Mouse (Mus musculus) T-helper 2 cell (primary cell): ENCODE measurements around the gene Gm20661.
"Not testable (repeated sequence)": the region's sequence is repeated elsewhere in the genome, so short reads cannot be mapped to it uniquely, and the experiment has no call there.

Experiments used
- in situ Hi-C: fragments of 300-600 bp; cut with MboI, MseI; formaldehyde crosslinking; loops from one replicate; pipeline ENCODE4 v1.15.1; 2025; ENCODE audit warnings: high pct_unique_total_duplicates

The Gm20661 gene

GRCm38 (mm10) chr9:107996049-107996448 is 13.2 kb downstream of the Gm20661 start, which contains the start of gene Gm20662:
TSS of gene Gm20662 (plus strand) at chr9:107996349.
- in situ Hi-C loops: no loop called here

DNA sequence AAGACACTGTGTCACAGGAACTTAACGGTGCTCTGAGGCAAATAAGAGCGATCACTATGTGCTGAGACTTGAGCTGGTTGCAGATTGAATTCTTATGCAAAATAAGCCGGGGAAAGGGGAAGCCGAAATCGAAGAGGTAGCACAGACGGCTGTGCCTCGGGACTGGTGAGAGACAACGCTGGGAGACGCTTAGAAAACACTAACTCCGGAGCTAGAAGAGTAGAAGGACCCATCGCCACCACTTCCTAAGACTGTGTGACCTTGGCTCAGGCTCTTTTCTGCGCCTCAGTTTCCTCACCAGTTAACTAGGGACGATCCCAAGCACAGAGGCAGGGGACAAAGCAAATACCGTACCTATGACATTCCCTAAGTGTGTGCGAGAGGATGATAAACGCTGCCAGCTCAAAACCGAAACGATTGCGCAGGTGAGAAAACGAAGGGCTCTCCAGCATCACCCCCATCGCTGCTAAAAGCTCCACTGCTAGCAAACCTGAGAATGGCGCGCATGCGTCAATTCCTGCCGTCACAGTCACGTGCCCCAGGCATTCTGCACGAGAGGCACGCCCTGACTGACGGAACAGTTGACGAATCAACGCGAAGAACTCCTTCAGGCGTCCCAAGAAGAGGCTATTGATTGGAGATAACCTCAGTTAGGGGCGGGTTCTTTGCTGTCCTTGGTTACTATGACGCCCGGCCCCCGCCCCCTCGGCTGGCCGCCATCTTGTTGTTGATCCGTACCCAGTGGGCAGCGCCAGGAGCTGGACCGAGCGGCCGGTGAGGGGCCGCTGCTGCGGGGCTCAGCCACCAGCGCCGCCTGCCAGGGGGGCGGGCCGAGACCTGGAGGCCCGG is 19.3 kb downstream of the Gm20661 start, which contains the start of gene Ip6k1:
Gene Ip6k1, plus strand, starts transcription at position 580 of the 849 bp plus-strand sequence.
- in situ Hi-C loops: no loop called here

GRCm38 (mm10) chr9:108002778-108003530 is 20.1 kb downstream of the Gm20661 start:
- in situ Hi-C loops: no loop called here

- in situ Hi-C loops: no loop called here
Measured at GRCm38 (mm10) chr9:108003531-108003890, 20.7 kb downstream of the Gm20661 start.

DNA sequence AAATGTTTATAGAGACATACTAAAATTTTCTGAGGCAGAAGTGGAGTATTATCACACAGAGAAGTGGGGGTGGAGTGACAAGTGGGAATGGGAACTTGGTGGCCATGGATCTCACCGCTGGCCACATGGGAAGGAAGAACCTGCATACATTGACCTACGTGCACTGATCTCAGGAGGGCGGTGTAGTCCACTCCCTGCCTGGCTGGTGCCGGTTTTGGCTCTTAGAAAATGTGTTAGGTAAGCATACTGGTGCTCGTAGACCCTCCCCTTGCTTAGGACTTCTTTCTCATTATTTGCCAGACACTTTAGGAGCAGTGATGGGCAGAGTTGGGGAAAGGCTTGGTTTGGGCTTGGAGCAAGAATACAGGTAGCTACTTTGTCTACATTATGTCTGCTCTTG is 25.2 kb downstream of the Gm20661 start:
- in situ Hi-C loops: no loop called here

DNA sequence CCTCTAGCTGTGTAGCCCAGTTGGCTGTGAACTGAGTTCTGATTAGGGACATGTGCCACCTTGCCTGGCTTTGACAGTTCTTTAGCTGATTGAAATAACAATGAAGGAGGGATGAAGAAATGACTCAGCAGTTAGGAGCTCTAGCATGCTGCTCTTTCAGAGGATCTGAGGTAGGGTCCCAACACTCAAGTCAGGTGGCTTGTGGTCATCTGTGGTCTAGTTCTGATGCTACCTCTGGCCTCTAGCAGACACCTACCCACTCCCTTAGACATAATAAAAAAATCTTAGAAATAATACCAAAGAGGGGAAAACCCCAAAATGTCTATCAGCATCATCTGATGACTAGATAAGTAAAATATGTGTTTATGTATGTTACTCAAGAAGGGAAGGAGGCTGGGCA is 27.5 kb downstream of the Gm20661 start:
- in situ Hi-C loops: no loop called here

DNA sequence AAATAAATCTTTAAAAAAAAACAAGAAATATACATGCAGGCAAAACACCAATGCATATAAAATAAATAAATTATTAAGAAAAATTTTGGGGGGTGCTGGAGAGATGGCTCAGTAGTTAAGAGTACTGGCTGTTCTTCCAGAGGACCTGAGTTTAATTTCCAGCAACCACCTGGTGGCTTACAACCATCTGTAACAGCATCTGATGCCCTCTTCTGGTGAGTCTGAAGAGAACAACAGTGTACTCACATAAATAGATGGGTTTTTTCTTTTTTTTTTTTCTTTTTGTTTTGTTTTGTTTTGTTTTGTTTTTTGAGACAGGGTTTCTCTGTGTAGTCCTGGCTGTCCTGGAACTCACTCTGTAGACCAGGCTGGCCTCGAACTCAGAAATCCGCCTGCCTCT is 30.7 kb downstream of the Gm20661 start:
- in situ Hi-C loops: not testable (repeated sequence)

- in situ Hi-C loops: no loop called here
Measured at GRCm38 (mm10) chr9:108017127-108017526, 34.3 kb downstream of the Gm20661 start.

- in situ Hi-C loops: no loop called here
Measured at GRCm38 (mm10) chr9:108020741-108021140, 37.9 kb downstream of the Gm20661 start.

DNA sequence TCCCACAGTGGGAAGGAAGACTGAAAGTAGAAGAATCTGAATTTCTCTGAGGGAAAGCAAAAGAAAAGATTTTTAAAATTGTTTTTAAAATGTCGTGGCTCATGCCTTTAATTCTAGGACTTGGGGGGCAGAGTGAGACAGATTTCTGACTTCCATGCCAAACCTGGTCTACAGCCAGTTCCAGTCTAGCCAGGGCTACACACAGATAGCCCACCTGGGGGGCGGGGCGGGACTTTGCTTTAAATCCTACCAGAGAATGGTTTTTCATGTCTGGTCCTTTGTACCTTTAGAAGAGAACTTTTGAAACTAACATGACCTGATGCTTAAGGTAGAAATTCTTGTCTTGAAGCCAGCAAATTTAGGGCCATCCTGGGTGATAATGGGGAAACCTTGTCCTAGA is 40.4 kb downstream of the Gm20661 start:
- in situ Hi-C loops: no loop called here

GRCm38 (mm10) chr9:108026584-108026983 is 43.7 kb downstream of the Gm20661 start:
- in situ Hi-C loops: no loop called here

DNA sequence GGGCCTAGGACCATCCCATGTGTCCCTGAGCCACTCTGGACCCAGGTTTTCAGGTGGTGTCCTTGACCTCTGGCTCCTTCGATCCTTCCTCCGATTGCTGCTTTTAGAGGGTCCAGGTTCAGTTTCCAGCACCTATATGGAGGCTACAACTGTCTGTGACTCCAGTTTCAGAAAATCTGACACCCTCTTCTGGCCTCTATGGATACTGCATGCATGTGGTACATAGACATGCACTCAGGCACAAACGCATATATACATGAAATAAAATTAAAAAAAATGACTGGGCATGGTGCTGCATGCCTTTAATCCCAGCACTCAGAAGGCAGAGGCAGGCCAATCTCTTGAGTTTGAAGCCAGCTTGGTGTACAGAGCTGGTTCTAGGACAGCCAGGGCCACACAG is 45.0 kb downstream of the Gm20661 start:
- in situ Hi-C loops: no loop called here

DNA sequence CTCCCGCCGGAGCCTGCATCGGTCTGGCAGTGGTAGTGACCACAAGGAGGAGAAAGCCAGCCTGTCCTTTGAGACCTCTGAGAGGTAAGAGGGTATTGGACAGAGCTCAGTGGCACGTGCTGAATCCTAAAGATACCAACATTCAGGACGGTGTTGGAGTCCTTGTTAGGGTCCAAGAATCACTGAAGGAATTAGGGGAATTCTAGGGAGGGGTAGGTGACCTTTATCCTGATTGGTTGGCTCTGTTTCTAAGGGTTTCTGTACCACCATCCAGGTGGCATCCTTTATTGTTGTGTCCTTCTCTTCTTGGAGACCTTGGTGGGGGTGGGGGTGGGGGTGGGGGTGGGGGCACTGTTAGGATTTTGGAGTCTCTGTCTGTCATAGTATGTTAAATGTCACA is 49.3 kb downstream of the Gm20661 start:
- in situ Hi-C loops: no loop called here

- in situ Hi-C loops: no loop called here
Measured at GRCm38 (mm10) chr9:108035331-108036156, 52.7 kb downstream of the Gm20661 start.
